Mouse (Mus musculus) layer of hippocampus, adult 11-12 months (tissue): ENCODE data around the gene 2310033P09Rik.

Experiments
- DNase-seq: peaks from one replicate; pipeline ENCODE4 v3.0.0; 2022; ENCODE audit warnings: low spot score

2310033P09Rik gene

GRCm38 (mm10) chr11:59208153-59208831, at the start of gene 2310033P09Rik:
Gene 2310033P09Rik (plus strand): TSS chr11:59208321.
- peak; percentile 94 for DNase-seq

GRCm38 (mm10) chr11:59159099-59159498, 49.0 kb upstream of the 2310033P09Rik start:
- no peak for DNase-seq

- no peak for DNase-seq
Observed at GRCm38 (mm10) chr11:59159558-59159957, 48.6 kb upstream of the 2310033P09Rik start.

GRCm38 (mm10) chr11:59161398-59161797, 46.7 kb upstream of the 2310033P09Rik start:
- no peak for DNase-seq

- no peak for DNase-seq
Observed at GRCm38 (mm10) chr11:59162443-59163254, 45.5 kb upstream of the 2310033P09Rik start.

- DNase-seq: peak; percentile 99
Observed at GRCm38 (mm10) chr11:59163255-59164236, 44.6 kb upstream of the 2310033P09Rik start, which contains the start of gene Iba57. Gene Iba57 (minus strand): TSS chr11:59163739.

- no peak for DNase-seq
Observed at GRCm38 (mm10) chr11:59164384-59164783, 43.7 kb upstream of the 2310033P09Rik start.

- DNase-seq: no peak
Observed at GRCm38 (mm10) chr11:59165616-59166241, 42.4 kb upstream of the 2310033P09Rik start.

GRCm38 (mm10) chr11:59169807-59170206, 38.3 kb upstream of the 2310033P09Rik start:
- no peak for DNase-seq

GRCm38 (mm10) chr11:59170549-59170948, 37.6 kb upstream of the 2310033P09Rik start:
- no peak for DNase-seq

- no peak for DNase-seq
Observed at GRCm38 (mm10) chr11:59174189-59174838, 33.8 kb upstream of the 2310033P09Rik start.

GRCm38 (mm10) chr11:59176475-59176874, 31.6 kb upstream of the 2310033P09Rik start:
- no peak for DNase-seq

- DNase-seq: no peak
Observed at GRCm38 (mm10) chr11:59176921-59177320, 31.2 kb upstream of the 2310033P09Rik start.

- DNase-seq: peak; percentile 60
Observed at GRCm38 (mm10) chr11:59182864-59183331, 25.2 kb upstream of the 2310033P09Rik start, which contains the start of gene Gjc2. Gene Gjc2 (minus strand): TSS chr11:59183213.

- peak; percentile 67 for DNase-seq
Observed at GRCm38 (mm10) chr11:59183821-59184220, 24.3 kb upstream of the 2310033P09Rik start.

- no peak for DNase-seq
Observed at GRCm38 (mm10) chr11:59185490-59185889, 22.6 kb upstream of the 2310033P09Rik start.

GRCm38 (mm10) chr11:59187706-59188105, 20.4 kb upstream of the 2310033P09Rik start:
- DNase-seq: no peak

- DNase-seq: peak; percentile 92
Observed at GRCm38 (mm10) chr11:59191231-59192058, 16.7 kb upstream of the 2310033P09Rik start.

GRCm38 (mm10) chr11:59192059-59192386, 16.1 kb upstream of the 2310033P09Rik start, which contains the start of gene Guk1:
Gene Guk1 (minus strand): TSS chr11:59192212.
- no peak for DNase-seq

GRCm38 (mm10) chr11:59196230-59196629, 11.9 kb upstream of the 2310033P09Rik start:
- no peak for DNase-seq
